Mouse (Mus musculus) testis, adult 2 months (tissue): Measurements from ENCODE around the gene Npy5r.

Experiments used
- CTCF ChIP-seq: fragments of 200-500 bp; IDR thresholded peaks from 2 replicates; pipeline ENCODE4 v1.5.1; 2012; ENCODE audit warnings: low read depth, mild to moderate bottlenecking, inconsistent platforms, low read length, moderate library complexity; ENCODE audit not compliant: control insufficient read depth, insufficient read depth, insufficient replicate concordance
- POLR2A ChIP-seq: fragments of 200-500 bp; IDR thresholded peaks from 2 replicates; pipeline ENCODE4 v1.6.1; 2012; ENCODE audit warnings: low read depth, mild to moderate bottlenecking, inconsistent platforms, low read length, moderate library complexity; ENCODE audit not compliant: control insufficient read depth

DNA sequence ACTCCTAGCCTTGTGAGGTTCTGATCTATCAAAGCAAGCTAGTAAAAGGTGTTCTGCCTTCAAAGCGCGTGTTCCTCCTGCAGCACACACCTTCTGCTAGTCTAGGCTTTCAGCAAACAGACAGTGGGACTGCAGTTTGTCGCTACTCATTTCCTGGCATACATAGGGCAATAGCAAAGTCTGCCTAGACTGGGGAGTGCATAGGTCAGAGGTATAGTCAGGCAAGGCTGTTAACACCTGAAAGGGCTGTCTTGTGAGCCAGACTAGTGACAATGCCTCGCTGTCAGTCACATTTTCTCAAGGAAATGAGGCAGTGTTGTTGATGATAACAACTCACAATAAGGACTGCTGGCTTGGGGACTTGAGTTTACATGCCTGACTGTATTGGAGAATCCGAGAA is 44.0 kb upstream of the Npy5r start:
- no peak for TF ChIP-seq CTCF
- TF ChIP-seq POLR2A = no peak
